Mouse (Mus musculus) stomach, postnatal 0 days (tissue): ENCODE measurements around the gene Gpn3. TPM values are rescaled to one million over a fixed set of nuclear protein-coding genes. Genes with fewer than 3 reads are reported as not detected.

Experiments
- ATAC-seq: fragments of 200-750 bp; cut with Nextera tagmentation; 2 replicates; pipeline ENCODE4 v1.8.0; 2017; ENCODE audit not compliant: low FRiP score, low TSS enrichment
- DNase-seq: peaks from one replicate; pipeline ENCODE4 v3.0.0-alpha.2; 2016; ENCODE audit warnings: low spot score
- H3K27ac ChIP-seq: fragments of 300-500 bp; sonication (generic); replicated peaks from 2 replicates; pipeline ENCODE4 v1.5.1; 2014; ENCODE audit warnings: mild to moderate bottlenecking, control low read depth
- H3K27me3 ChIP-seq: fragments of 300-500 bp; sonication (generic); 2 replicates; pipeline ENCODE4 v1.6.1; 2014; ENCODE audit warnings: low read length; ENCODE audit not compliant: control insufficient read depth, insufficient read depth
- H3K36me3 ChIP-seq: fragments of 300-500 bp; sonication (generic); 2 replicates; pipeline ENCODE4 v1.6.1; 2014; ENCODE audit warnings: low read length, mixed read lengths; ENCODE audit not compliant: control insufficient read depth, insufficient read depth
- H3K4me1 ChIP-seq: fragments of 300-500 bp; sonication (generic); replicated peaks from 2 replicates; pipeline ENCODE4 v1.6.1; 2014; ENCODE audit warnings: antibody characterized with exemption; ENCODE audit not compliant: control insufficient read depth, insufficient read depth
- H3K4me2 ChIP-seq: fragments of 300-500 bp; sonication (generic); replicated peaks from 2 replicates; pipeline ENCODE4 v1.6.1; 2014; ENCODE audit warnings: low read depth, mild to moderate bottlenecking, control low read depth, moderate library complexity
- H3K4me3 ChIP-seq: fragments of 300-500 bp; sonication (generic); 2 replicates; pipeline ENCODE4 v1.5.1; 2014; ENCODE audit warnings: low read depth, low read length, control low read depth
- H3K9ac ChIP-seq: fragments of 300-500 bp; sonication (generic); 2 replicates; pipeline ENCODE4 v1.6.1; 2014; ENCODE audit warnings: mild to moderate bottlenecking, low read length, control low read depth, mixed read lengths
- H3K9me3 ChIP-seq: fragments of 300-500 bp; sonication (generic); 2 replicates; pipeline ENCODE4 v1.6.1; 2016; ENCODE audit warnings: low read length; ENCODE audit not compliant: control insufficient read depth
- CTCF ChIP-seq: IDR thresholded peaks from 2 replicates; pipeline ENCODE4 v1.5.1; 2016; ENCODE audit warnings: antibody characterized with exemption, low read depth, mild to moderate bottlenecking, moderate library complexity
- EP300 ChIP-seq: optimal IDR thresholded peaks from 2 replicates; pipeline ENCODE3; 2016; ENCODE audit warnings: antibody characterized with exemption
- whole genome bisulfite sequencing: fragments of 180-500 bp; shearing (Covaris S2); extraction: QIAGEN DNeasy Blood & Tissue Kit; methylation state at CpG from one replicate; pipeline ENCODE4 v1.1.7; 2014; 5-methylcytosine and 5-hydroxymethylcytosine counted together
- polyA plus RNA-seq: library from polyadenylated mRNA; unstranded; fragments of >200 nt; fragmentation: Nextera tagmentation; extraction: Ambion mirVana; gene quantifications from 2 replicates; pipeline ENCODE4 v1.2.1, GENCODE M21; 2015

Gpn3 gene
- polyA plus RNA-seq, 1 experiment from 2014 or later: 41.5 TPM

DNA sequence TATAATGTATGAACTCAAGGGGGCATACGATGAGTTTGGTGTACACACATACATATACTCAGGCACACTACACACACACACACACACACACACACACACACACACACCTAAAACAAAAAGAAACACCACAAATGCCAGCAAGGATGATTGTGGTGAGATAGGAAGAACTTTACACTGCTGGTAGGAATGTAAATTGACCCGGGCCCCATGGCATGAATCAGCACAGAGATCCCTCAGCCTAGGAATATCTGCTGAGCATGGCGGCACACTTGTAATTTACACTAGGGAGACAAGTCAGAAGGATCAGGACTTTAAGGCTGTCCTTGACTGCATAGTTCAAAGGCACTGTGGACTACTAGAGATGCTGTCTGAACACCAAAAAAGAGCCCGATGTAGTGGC, 41.4 kb upstream of the Gpn3 start:
- Histone ChIP-seq H3K27ac (no peak overlapping the region), H3K27me3 (no peaks in the 10 kb centered on the region), H3K9ac (no peak overlapping the region), H3K9me3 (no peaks in the 10 kb centered on the region), H3K4me3 (no peak overlapping the region), H3K4me2 (no peak overlapping the region), H3K4me1 (no peaks in the 10 kb centered on the region), H3K36me3 (no peaks in the 10 kb centered on the region; the same call in 1 of the 2 replicates)
- WGBS: 76% methylated on average over 4 of the region's 4 CpGs
- DNase-seq: no peak
- peak; percentile 23; the same call in 1 of the 2 replicates for TF ChIP-seq CTCF
- TF ChIP-seq EP300: no peak
- ATAC-seq: no peak

DNA sequence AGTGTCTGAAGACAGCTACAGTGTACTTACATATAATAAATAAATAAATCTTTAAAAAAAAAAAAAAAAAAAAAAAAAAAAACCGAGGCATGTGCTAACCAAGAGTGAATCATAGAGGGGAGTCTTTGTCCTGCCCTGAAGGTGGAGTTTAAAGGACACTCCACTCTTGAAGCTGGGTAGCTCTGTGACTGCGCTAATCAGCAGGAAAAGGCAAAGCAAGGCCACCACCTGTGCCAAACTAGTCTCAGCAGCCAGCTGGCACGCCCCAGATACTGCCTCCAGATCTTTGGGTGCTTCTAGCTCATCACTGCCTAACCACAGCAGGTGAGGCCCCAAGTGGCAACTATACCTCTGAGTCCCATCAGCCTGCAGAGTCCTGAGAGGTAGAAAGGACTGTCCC, 37.0 kb upstream of the Gpn3 start:
- 79% methylated on average over 2 of the region's 3 CpGs for WGBS
- no peak overlapping the region for H3K9ac ChIP-seq
- no peak overlapping the region for H3K27ac ChIP-seq
- TF ChIP-seq CTCF: no peak
- no peak for TF ChIP-seq EP300
- H3K9me3 ChIP-seq: no peaks in the 10 kb centered on the region
- no peak overlapping the region for H3K4me2 ChIP-seq
- H3K27me3 ChIP-seq: no peaks in the 10 kb centered on the region
- H3K4me1 ChIP-seq: no peaks in the 10 kb centered on the region
- ATAC-seq (peak; percentile 69), DNase-seq (no peak)
- no peak overlapping the region for H3K4me3 ChIP-seq
- no peaks in the 10 kb centered on the region for H3K36me3 ChIP-seq

DNA sequence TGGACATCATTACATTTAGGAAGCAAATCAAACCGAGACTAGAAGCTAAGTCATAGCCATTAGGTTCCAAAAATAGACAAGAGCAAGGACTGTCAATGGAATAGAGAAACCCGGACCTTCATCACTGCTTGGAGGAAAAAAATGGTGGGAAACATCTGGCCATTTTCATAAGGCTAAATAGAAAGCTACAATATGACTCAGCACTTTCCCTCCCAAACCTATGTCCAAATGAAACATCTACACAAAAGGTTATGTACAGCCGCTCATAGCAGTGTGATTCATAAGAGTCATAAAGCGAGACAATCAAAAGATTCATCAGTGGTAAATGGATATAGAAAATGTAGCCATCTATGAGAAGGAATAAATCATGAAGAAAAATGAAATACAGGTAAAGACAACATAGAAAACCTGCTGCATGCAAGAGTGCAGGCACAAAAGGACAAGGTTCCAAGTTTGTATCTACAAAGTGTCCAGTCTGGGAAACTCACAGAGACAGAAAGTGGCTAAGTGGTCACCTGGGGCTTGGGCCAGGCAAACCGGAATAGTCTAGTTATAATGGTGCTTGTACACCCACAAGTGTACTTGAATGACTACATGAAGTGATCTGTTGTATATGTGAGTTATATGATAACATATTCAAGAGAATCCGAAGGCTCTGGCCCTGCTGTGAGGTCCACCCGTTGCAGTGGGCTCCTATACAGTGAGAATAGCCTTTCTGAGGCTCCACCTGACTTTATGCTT, 35.0 kb upstream of the Gpn3 start:
- no peak for TF ChIP-seq EP300
- TF ChIP-seq CTCF: no peak
- Histone ChIP-seq H3K9me3 (no peaks in the 10 kb centered on the region), H3K4me3 (no peak overlapping the region), H3K9ac (no peak overlapping the region), H3K4me1 (no peaks in the 10 kb centered on the region), H3K36me3 (no peaks in the 10 kb centered on the region), H3K27ac (no peak overlapping the region), H3K27me3 (no peaks in the 10 kb centered on the region), H3K4me2 (no peak overlapping the region)
- ATAC-seq (no peak), DNase-seq (no peak)
- WGBS: 83% methylated on average over 7 of the region's 7 CpGs

DNA sequence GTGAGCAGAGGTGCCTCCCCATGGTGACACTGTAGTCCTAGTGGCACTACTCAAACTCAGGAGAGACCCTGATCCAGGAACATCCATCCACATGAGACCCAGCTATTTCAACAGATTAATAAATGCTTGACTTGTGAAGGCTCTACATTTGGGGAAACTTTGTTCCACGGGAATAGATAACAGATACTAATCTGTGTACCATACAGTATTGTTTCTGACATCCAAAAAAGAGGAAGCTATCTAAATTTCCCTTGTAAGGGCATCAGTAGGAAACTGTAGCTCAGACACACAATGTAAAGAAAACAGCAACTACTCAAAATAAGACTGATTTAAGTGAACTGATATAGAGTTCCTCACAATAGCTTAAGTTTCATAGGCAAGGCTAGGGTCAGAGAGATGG, 28.8 kb upstream of the Gpn3 start:
- DNase-seq: no peak
- Histone ChIP-seq H3K4me1 (no peaks in the 10 kb centered on the region), H3K27ac (no peak overlapping the region), H3K27me3 (no peaks in the 10 kb centered on the region), H3K9me3 (no peaks in the 10 kb centered on the region), H3K4me2 (no peak overlapping the region), H3K9ac (no peak overlapping the region), H3K36me3 (no peaks in the 10 kb centered on the region), H3K4me3 (no peak overlapping the region)
- TF ChIP-seq CTCF (no peak), EP300 (no peak)
- ATAC-seq: no peak
- WGBS: 55% methylated on average over 1 of the region's 1 CpGs

DNA sequence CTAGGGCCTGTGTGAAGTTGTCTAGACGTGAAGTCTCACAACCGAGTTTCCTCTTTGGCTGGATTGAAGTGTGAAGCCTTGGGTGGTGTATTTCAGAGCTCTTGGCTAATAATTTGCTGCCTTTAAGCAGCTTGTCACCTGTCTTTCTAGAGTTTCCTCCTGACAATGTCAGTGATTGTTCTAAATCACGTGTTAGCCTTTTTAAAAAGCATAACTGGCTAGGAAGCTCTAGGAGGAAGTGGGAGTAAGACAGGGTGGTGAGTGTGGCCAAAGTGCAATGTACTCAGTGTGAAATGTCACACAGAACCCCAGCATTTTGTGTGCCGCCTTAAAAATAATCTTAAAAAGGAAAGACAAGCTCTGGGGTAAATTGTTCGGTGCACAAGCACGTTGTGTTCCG, 27.9 kb upstream of the Gpn3 start:
- no peaks in the 10 kb centered on the region for H3K27me3 ChIP-seq
- ATAC-seq: peak; percentile 70; the same call in 1 of the 2 replicates
- H3K4me3 ChIP-seq: no peak overlapping the region
- H3K4me2 ChIP-seq: no peak overlapping the region
- H3K9me3 ChIP-seq: no peaks in the 10 kb centered on the region
- H3K9ac ChIP-seq: no peak overlapping the region
- DNase-seq: no peak
- H3K27ac ChIP-seq: no peak overlapping the region
- no peaks in the 10 kb centered on the region for H3K4me1 ChIP-seq
- no peaks in the 10 kb centered on the region for H3K36me3 ChIP-seq
- TF ChIP-seq CTCF: no peak
- 56% methylated on average over 7 of the region's 7 CpGs for WGBS

DNA sequence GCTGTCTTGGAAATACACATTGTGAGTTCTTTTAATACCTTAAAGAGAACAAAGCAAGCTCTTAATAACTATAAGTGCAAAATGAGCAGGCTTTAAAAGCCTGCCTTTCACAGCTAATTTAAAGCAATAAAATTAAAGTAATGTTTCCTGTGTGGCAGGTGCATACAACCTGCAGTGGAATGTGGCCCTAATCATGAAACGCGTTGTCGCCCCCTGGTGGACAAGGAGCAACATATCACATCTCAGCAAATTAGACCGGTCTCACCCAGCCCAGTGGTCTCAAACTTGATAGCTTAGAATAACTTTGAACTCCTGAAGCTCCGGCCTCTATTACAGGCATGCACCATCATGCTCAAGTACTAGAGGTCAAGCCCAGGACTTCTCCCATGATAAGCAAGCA, 27.4 kb upstream of the Gpn3 start:
- H3K27ac ChIP-seq: no peak overlapping the region
- ATAC-seq: peak; percentile 76
- peak; percentile 91 for TF ChIP-seq CTCF
- no peak for TF ChIP-seq EP300

More for the DNA sequence above, 27.4 kb upstream of the Gpn3 start:
- H3K4me1 ChIP-seq: no peaks in the 10 kb centered on the region
- no peak overlapping the region for H3K9ac ChIP-seq
- peak; percentile 85 for DNase-seq
- no peaks in the 10 kb centered on the region for H3K36me3 ChIP-seq
- no peaks in the 10 kb centered on the region for H3K9me3 ChIP-seq
- H3K4me2 ChIP-seq: no peak overlapping the region
- H3K27me3 ChIP-seq: no peaks in the 10 kb centered on the region
- no peak overlapping the region for H3K4me3 ChIP-seq
- WGBS: 4% methylated on average over 5 of the region's 5 CpGs
